Mouse (Mus musculus): ENCODE measurements around the gene Dscaml1. TPM values are rescaled to one million over a fixed set of nuclear protein-coding genes. Genes with fewer than 3 reads are reported as not detected.
A peak's percentile ranks its signal among the peaks of the same experiment; 100 is the strongest.

The Dscaml1 gene
- polyA plus RNA-seq, 1 experiment from 2014 or later: 0.06 TPM

DNA sequence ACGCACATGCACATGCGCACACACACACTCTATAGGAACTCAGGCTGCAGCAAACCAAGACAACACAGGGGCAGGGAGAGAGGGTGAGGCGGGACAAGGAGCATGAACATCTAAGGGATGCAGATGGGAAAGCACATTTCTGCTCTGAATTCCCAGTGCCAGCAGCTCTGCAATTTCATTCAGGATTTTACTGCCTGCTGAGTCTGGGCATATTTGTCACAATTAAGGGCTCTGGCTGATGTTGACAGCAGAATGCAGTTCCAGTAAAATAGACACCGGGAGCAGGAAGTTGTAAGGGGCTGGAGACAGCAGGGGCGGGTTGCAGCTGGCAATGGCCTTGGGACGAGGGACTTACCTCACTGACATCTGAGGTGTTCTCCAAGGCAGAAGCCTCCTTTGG, 367.3 kb downstream of the Dscaml1 start:
- no peaks in the 10 kb centered on the region for H3K9me3 ChIP-seq (ENCODE audit: control insufficient read depth, low read depth, low read length)
- H3K4me3 ChIP-seq (ENCODE audit: low read depth, low read length): no peak overlapping the region
- peaks cover 3% of the 10 kb centered on the region; the same call in 1 of the 2 replicates for H3K36me3 ChIP-seq (ENCODE audit: control insufficient read depth, insufficient read depth, low read length)
- H3K9ac ChIP-seq (replicated peaks; ENCODE audit: low read depth, low read length): no peak overlapping the region
- 84% methylated on average over 6 of the region's 6 CpGs for WGBS
- H3K27me3 ChIP-seq (ENCODE audit: control insufficient read depth, insufficient read depth, low read length): no peaks in the 10 kb centered on the region
- no peak overlapping the region for H3K27ac ChIP-seq (ENCODE audit: low read length)
- peaks cover under 1% of the 10 kb centered on the region; the same call in 1 of the 2 replicates for H3K4me1 ChIP-seq (ENCODE audit: control insufficient read depth, insufficient read depth, low read length)
- H3K4me2 ChIP-seq (replicated peaks; ENCODE audit: low read depth, low read length): no peak overlapping the region
- ATAC-seq (ENCODE audit: insufficient number of reproducible peaks, insufficient read depth, low FRiP score, low read depth): no peak

DNA sequence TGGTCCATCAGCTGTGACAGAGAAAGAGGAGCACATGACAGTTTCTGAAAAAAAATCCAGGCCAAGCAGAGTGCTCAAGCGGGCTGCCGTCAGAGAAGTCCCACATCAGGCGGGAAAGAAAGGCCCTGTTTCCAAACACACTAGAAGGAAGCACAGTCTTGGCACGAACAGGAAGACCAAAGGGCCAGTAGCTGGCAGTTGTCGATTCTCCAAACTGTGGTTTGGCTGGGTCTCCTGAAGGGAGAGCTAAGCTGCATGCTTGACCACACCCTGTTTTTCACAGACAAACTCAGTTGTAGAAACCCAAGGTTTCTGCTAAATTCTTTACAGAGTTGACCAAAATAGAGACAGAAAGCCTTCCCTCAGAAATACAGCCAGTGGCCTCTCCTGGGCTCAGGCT, 369.3 kb downstream of the Dscaml1 start:
- peaks cover 3% of the 10 kb centered on the region; the same call in 1 of the 2 replicates for H3K36me3 ChIP-seq (ENCODE audit: control insufficient read depth, insufficient read depth, low read length)
- no peak overlapping the region for H3K27ac ChIP-seq (ENCODE audit: low read length)
- H3K4me3 ChIP-seq (ENCODE audit: low read depth, low read length): no peak overlapping the region
- H3K4me2 ChIP-seq (replicated peaks; ENCODE audit: low read depth, low read length): no peak overlapping the region
- no peaks in the 10 kb centered on the region for H3K9me3 ChIP-seq (ENCODE audit: control insufficient read depth, low read depth, low read length)
- H3K9ac ChIP-seq (replicated peaks; ENCODE audit: low read depth, low read length): no peak overlapping the region
- H3K27me3 ChIP-seq (ENCODE audit: control insufficient read depth, insufficient read depth, low read length): no peaks in the 10 kb centered on the region
- ATAC-seq (ENCODE audit: insufficient number of reproducible peaks, insufficient read depth, low FRiP score, low read depth): no peak
- H3K4me1 ChIP-seq (ENCODE audit: control insufficient read depth, insufficient read depth, low read length): peaks cover 3% of the 10 kb centered on the region; the same call in 1 of the 2 replicates
- 81% methylated on average over 5 of the region's 5 CpGs for WGBS

DNA sequence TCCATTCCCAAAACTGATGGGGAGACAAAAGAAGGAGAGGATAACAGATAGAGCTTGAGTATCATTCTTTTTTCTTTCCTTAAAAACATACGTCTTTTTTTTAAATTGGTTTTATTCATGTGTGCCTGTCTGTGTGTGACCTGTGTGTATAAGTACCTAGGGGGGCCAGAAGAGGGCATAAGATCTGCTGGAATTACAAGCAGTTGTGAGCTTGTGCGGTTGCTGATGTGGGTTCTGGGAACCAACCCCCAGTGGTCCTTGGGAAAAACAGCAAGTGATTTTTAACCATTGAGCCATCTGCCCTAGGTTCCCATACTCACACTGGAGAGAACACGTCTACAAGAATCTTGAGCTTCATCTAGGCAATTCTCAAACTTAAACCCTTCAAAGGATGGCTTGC, 370.8 kb downstream of the Dscaml1 start:
- H3K4me3 ChIP-seq (ENCODE audit: low read depth, low read length): no peak overlapping the region
- no peak overlapping the region for H3K9ac ChIP-seq (replicated peaks; ENCODE audit: low read depth, low read length)
- no peak overlapping the region for H3K27ac ChIP-seq (ENCODE audit: low read length)
- no peaks in the 10 kb centered on the region for H3K9me3 ChIP-seq (ENCODE audit: control insufficient read depth, low read depth, low read length)
- H3K4me1 ChIP-seq (ENCODE audit: control insufficient read depth, insufficient read depth, low read length): peaks cover 3% of the 10 kb centered on the region; the same call in 1 of the 2 replicates
- WGBS: 82% methylated on average over 3 of the region's 3 CpGs
- no peaks in the 10 kb centered on the region for H3K27me3 ChIP-seq (ENCODE audit: control insufficient read depth, insufficient read depth, low read length)
- ATAC-seq (ENCODE audit: insufficient number of reproducible peaks, insufficient read depth, low FRiP score, low read depth): no peak
- H3K36me3 ChIP-seq (ENCODE audit: control insufficient read depth, insufficient read depth, low read length): no peaks in the 10 kb centered on the region; the same call in 1 of the 2 replicates
- H3K4me2 ChIP-seq (replicated peaks; ENCODE audit: low read depth, low read length): no peak overlapping the region

DNA sequence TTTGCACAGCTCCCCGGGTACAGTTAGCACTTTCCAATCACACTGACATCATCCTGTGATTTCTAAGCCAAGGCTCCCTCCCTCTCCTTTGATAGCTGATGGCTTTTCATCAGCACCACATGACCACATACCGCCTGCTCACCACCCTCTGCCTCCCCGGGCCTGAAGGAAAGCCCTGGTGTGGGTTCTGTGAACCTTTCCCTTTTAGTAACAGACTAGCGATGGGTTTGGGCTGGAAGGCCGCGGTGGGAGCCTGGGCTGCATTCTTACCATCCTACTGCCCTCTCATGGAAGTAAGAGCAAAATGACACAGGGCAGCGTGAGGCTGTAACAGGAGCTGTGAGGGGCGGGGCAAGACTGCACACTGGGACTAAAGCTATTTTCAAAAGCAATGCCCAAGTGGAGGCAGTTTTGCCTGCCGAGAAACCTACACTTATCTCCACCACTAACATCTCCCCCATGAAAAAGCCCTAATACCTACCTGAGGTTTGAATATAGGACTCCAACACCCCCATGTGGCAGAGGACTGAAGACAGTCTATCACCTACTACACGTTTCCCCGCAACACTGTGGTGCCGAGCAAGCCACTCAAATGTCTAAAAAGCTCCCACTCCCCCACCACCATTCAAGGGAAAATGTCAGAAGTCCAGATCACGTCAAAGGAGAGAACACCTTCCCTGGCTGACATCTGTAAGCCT, 372.2 kb downstream of the Dscaml1 start:
- H3K36me3 ChIP-seq (ENCODE audit: control insufficient read depth, insufficient read depth, low read length): no peaks in the 10 kb centered on the region; the same call in 1 of the 2 replicates
- ATAC-seq (ENCODE audit: insufficient number of reproducible peaks, insufficient read depth, low FRiP score, low read depth): peak; percentile 75; the same call in 1 of the 2 replicates
- WGBS: 14% methylated on average over 13 of the region's 13 CpGs
- H3K4me1 ChIP-seq (ENCODE audit: control insufficient read depth, insufficient read depth, low read length): peaks cover 3% of the 10 kb centered on the region; the same call in 1 of the 2 replicates
- no peak overlapping the region for H3K9ac ChIP-seq (replicated peaks; ENCODE audit: low read depth, low read length)
- 0 out of 2 replicates have a peak overlapping the region, but pooled peaks have one; percentile 17 for H3K4me2 ChIP-seq (replicated peaks; ENCODE audit: low read depth, low read length)
- no peak overlapping the region for H3K4me3 ChIP-seq (ENCODE audit: low read depth, low read length)
- no peaks in the 10 kb centered on the region for H3K27me3 ChIP-seq (ENCODE audit: control insufficient read depth, insufficient read depth, low read length)
- H3K27ac ChIP-seq (ENCODE audit: low read length): no peak overlapping the region
- H3K9me3 ChIP-seq (ENCODE audit: control insufficient read depth, low read depth, low read length): no peaks in the 10 kb centered on the region

DNA sequence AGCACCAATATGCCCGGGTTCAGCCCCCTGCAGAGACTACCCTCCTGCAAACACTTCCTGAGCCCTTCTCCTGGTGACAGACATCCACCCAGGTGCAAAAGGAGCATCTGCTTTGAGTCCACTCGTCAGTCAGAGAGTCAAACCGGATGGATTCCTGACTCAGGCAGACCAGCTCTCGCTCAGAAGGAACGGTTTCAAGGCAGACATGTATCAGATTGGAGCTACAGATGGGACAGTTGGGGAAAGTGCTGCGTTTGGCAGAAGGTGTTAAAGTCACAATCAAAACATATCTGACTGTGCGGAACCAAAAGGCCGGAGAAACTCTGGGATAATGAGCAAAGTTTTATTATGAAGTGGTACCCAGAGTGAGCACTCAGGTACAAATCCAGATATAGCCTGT, 373.0 kb downstream of the Dscaml1 start:
- Histone ChIP-seq H3K4me3 (ENCODE audit: low read depth, low read length) (no peak overlapping the region), H3K4me2 (replicated peaks; ENCODE audit: low read depth, low read length) (no peak overlapping the region), H3K27ac (ENCODE audit: low read length) (no peak overlapping the region), H3K27me3 (ENCODE audit: control insufficient read depth, insufficient read depth, low read length) (no peaks in the 10 kb centered on the region), H3K9ac (replicated peaks; ENCODE audit: low read depth, low read length) (no peak overlapping the region), H3K36me3 (ENCODE audit: control insufficient read depth, insufficient read depth, low read length) (peaks cover 5% of the 10 kb centered on the region; the same call in 1 of the 2 replicates), H3K9me3 (ENCODE audit: control insufficient read depth, low read depth, low read length) (no peaks in the 10 kb centered on the region), H3K4me1 (ENCODE audit: control insufficient read depth, insufficient read depth, low read length) (peaks cover 3% of the 10 kb centered on the region; the same call in 1 of the 2 replicates)
- no peak for ATAC-seq (ENCODE audit: insufficient number of reproducible peaks, insufficient read depth, low FRiP score, low read depth)
- 79% methylated on average over 8 of the region's 8 CpGs for WGBS

Other genes with a start within 250 kb of the Dscaml1 start
- gene BC049352, start 244.6 kb upstream of the Dscaml1 start, polyA plus RNA-seq (2014; fragmentation: Nextera tagmentation; extraction: Ambion mirVana): 0.31 TPM in 1 of 2 replicates, not detected in the other
- 19.2 and 20.5 TPM in 2 replicates for gene Tmprss4, start 222.5 kb upstream of the Dscaml1 start, polyA plus RNA-seq (2014; fragmentation: Nextera tagmentation; extraction: Ambion mirVana)
- 1.1 and 1.5 TPM in 2 replicates for gene Il10ra, start 157.5 kb upstream of the Dscaml1 start, polyA plus RNA-seq (2014; fragmentation: Nextera tagmentation; extraction: Ambion mirVana)
- 3.3 and 4.0 TPM in 2 replicates for gene Tmprss13, start 107.5 kb upstream of the Dscaml1 start, polyA plus RNA-seq (2014; fragmentation: Nextera tagmentation; extraction: Ambion mirVana)
- gene Fxyd6, start 56.4 kb upstream of the Dscaml1 start, polyA plus RNA-seq (2014; fragmentation: Nextera tagmentation; extraction: Ambion mirVana): 61.4 and 63.5 TPM in 2 replicates
- gene Fxyd2, start 27.0 kb upstream of the Dscaml1 start, polyA plus RNA-seq (2014; fragmentation: Nextera tagmentation; extraction: Ambion mirVana): 4.4 and 5.3 TPM in 2 replicates

All from stomach, embryonic 14.5 days (tissue).